Mouse (Mus musculus): ENCODE data around the gene Stk35.
A peak's percentile ranks its signal among the peaks of the same experiment; 100 is the strongest.
"Not testable (repeated sequence)": the region's sequence is repeated elsewhere in the genome, so short reads cannot be mapped to it uniquely, and the experiment has no call there.

Gene Stk35

GRCm38 (mm10) chr2:129836921-129837320, 36.6 kb downstream of the Stk35 start:
- DNase-seq = no peak

- no peak for DNase-seq
Observed at GRCm38 (mm10) chr2:129838321-129838720, 38.0 kb downstream of the Stk35 start.

GRCm38 (mm10) chr2:129845826-129846225, 45.5 kb downstream of the Stk35 start:
- DNase-seq = no peak

DNA sequence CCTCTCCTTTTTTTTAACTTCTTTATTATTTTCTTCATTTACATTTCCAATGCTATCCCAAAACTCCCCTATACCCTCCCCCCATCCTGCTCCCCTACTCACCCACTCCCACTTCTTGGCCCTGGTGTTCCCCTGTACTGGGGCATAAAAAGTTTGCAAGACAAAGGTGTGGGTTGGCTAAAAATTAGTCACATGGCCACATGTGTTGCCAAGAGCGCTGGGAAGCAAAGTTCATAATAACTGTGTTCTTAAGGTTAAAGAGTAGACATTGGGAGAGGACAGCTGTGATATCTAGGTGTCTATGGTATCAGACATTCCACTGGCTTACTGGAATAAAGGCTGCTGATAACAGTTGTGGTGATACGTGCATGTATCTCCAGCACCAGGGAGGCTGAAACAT, 46.2 kb downstream of the Stk35 start:
- DNase-seq = no peak

DNA sequence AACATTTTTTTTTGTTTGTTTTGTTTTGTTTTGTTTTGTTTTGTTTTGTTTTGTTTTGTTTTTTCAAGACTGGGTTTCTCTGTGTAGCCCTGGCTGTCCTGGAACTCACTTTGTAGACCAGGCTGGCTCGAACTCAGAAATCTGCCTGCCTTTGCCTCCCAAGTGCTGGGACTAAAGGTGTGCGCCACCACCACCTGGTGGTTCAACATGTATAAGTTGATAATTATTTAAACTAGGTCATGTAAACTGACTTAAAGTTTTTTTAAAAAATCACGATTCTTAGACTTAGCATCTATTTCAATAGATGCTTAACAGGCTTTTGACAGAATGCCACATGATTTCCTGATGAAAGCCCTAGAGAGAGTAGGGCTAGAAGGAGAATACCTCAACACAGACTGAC, 48.8 kb downstream of the Stk35 start:
- DNase-seq = not testable (repeated sequence)

- DNase-seq = no peak
Observed at GRCm38 (mm10) chr2:129851512-129851911, 51.2 kb downstream of the Stk35 start.

DNA sequence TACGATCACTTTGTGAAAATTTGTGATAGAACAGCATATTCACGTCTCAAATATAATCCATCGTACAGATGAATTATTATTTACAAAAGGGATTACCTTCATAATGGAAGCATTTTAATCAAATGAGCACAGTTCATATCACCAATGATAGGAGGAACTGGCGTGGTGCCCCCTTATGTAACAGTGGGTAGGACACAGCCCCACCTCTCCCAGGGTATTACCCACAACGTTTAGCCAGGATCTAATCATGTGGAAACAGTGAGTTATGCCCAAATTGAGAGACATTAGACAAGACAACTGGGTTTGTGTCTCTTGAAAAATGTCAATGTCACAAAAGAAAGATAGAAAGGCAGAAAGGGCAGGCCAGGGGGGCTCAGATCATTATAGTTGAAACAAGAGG, 62.9 kb downstream of the Stk35 start:
- peak; percentile 38 for DNase-seq

- DNase-seq = peak; percentile 85
Observed at GRCm38 (mm10) chr2:129864958-129865357, 64.6 kb downstream of the Stk35 start.

DNA sequence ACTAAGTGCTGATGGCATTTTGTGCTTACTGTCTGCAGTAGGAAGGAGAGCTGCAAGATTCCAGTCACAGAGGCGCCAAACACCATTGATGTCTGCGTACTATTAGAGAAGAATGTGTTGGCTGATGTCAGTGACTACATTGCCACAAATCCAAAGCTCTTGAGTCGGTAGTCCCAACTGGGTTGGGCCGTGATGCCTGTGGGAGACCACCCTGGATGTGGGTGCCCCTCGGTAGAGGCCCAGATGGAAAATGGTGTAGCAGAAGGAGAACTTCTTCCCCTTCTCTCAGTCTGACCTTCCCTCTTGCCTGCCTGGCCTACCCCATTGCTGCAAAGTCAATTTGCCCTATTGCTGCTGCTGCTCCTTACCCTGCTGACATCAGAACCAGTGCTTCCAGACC, 68.8 kb downstream of the Stk35 start:
- no peak for DNase-seq

- no peak for DNase-seq
Observed at GRCm38 (mm10) chr2:129871246-129871645, 70.9 kb downstream of the Stk35 start.

DNA sequence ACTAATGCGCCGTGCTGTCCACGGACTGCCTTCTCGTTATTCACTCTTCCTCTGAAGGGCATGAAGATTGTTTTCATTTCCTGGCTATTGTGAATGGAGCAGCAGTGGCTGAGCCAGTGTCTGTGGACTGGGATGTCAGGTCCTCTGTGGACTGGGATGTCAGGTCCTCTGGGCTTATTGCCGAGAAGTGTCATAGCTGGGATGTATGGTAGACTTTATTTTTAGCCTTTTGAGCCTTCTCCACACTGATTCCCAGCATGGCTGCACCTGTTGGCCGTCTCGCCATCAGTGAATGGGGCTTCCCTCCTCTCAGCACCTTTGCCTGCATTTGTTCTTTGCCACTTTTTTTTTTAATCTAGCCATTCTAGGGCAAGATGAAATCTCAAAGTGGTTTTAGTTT, 71.8 kb downstream of the Stk35 start:
- DNase-seq = no peak

DNA sequence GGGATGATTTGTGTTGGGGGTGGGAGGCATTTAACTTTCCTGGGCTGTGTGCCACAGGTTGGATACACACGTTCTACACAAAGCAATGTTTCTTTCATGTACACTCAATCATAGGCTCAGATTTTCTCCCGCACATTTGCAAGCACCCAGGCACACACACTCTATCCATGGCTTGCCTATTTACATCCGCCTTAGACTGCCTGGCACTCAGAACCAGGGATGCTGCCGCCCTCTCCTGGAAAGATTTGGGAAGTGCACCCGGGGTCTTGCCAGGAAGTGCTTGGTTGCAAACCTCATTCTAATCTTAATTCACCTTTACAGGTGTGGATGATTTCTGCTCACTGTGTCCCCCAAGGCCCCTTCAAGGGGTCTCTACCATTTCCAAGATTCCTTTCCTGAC, 73.2 kb downstream of the Stk35 start:
- DNase-seq = peak; percentile 90

GRCm38 (mm10) chr2:129874084-129874483, 73.8 kb downstream of the Stk35 start:
- DNase-seq = no peak

GRCm38 (mm10) chr2:129874509-129875095, 74.3 kb downstream of the Stk35 start:
- no peak for DNase-seq

- DNase-seq = no peak
Observed at GRCm38 (mm10) chr2:129876935-129877334, 76.6 kb downstream of the Stk35 start.

GRCm38 (mm10) chr2:129879817-129880216, 79.5 kb downstream of the Stk35 start:
- peak; percentile 48 for DNase-seq

DNA sequence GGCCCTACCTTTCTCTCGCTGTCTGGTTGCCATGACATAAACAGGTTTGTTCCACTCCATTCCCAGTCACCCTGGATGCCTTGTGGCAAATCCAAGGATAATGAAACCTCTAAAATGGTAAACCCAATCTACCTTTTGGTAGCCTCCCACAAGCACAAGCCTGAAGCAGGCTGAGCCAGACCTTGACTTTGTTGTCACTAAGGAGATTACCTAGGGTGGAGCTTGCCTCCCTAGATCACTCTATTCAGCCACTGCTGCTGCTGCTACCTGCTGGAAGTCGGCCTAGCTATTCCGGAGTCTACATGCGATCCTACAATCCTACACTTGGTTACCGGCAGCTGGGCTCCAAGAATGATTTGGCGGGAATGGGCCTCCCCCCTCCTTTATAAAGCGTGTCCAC, 79.9 kb downstream of the Stk35 start:
- DNase-seq = no peak

DNA sequence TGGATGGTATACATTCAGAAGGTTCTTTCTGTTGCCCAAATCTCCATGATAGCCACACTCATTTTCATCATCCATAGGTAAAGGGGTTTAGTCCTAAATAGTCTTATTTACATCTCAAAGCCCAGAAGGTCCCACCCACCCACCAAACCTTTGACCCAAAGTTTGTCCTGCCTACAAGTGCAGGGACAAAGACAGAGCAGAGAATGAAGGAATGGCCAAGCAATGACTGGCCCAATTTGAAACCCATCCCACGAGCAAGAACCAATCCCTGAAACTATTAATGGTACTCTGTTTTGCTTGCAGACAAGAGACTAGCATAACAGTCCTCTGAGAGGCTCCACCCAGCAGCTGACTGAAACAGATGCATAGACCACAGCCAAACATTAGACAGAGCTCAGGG, 81.6 kb downstream of the Stk35 start:
- no peak for DNase-seq
